Mouse (Mus musculus) layer of hippocampus, adult 2 months (tissue): ENCODE data around the gene Sprr2d. TPM values are rescaled to one million over a fixed set of nuclear protein-coding genes. Genes with fewer than 3 reads are reported as not detected.

ENCODE experiments used
- DNase-seq, 2 experiments: peaks; one replicate each; pipeline ENCODE4 v3.0.0; 2022; ENCODE audit warnings: low spot score in 2 of 2
- H3K27ac ChIP-seq: fragments of 200-600 bp; 2 replicates; pipeline ENCODE4 v1.8.1; 2022
- H3K4me3 ChIP-seq: fragments of 200-600 bp; 2 replicates; pipeline ENCODE4 v1.8.1; 2022; ENCODE audit warnings: mild to moderate bottlenecking
- CTCF ChIP-seq: fragments of 200-600 bp; conservative IDR thresholded peaks from 2 replicates; pipeline ENCODE4 v1.8.1; 2022; ENCODE audit warnings: antibody characterized with exemption, mild to moderate bottlenecking, moderate library complexity
- long read RNA-seq, 2 experiments: library from polyadenylated mRNA; stranded (forward); transcript quantifications; one replicate each; pipeline ENCODE4 v2.0.0; 2021; ENCODE audit warnings: borderline mapping rate in 2 of 2
- total RNA-seq, 2 experiments: library from RNA; stranded (reverse); gene quantifications; 2 replicates each; pipeline ENCODE4 v1.2.3; 2021

Gene Sprr2d
- total RNA-seq, result not detected
- long read RNA-seq, experiment 1, result 0 reads
- long read RNA-seq, experiment 2, result 0 reads

- H3K4me3 ChIP-seq, result no peak within 1 kb of the TSS
- no peak for TF ChIP-seq CTCF
- no peak for DNase-seq
- H3K27ac ChIP-seq, result no peak within 1 kb of the TSS
These were observed at the start of gene Sprr2d for GRCm38 (mm10) chr3:92338840-92339239. Sprr2d (plus strand) TSS chr3:92339140.

- no peak overlapping the region for H3K4me3 ChIP-seq
- H3K27ac ChIP-seq, result no peak overlapping the region
- DNase-seq, result no peak
- TF ChIP-seq CTCF, result no peak
These were observed 31.5 kb upstream of the Sprr2d start for GRCm38 (mm10) chr3:92307406-92307805.

DNA sequence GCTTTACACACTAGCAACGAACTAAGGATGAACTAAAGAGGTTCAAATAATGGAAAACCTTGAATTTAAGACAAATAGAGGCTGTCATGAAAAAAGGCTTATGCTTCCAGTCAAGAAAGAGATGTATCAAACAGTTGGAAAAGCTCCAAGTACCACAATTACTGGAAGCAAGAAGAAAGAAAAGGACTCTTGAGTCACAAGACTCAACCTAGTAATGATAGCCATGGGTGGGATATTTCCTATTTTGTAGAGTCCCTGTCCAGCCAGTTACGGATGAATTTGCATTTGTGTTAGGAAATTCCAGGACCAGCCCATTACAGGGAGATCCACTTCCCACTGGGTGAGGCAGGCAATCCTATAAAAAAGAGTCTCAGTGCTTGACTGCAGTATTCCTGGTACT, 22.6 kb upstream of the Sprr2d start, which contains the start of gene Sprr2b:
Gene Sprr2b (plus strand): TSS at position 301 of the 400 bp plus-strand sequence.
- H3K27ac ChIP-seq, result no peak within 1 kb of the TSS
- no peak for TF ChIP-seq CTCF
- DNase-seq, result no peak

DNA sequence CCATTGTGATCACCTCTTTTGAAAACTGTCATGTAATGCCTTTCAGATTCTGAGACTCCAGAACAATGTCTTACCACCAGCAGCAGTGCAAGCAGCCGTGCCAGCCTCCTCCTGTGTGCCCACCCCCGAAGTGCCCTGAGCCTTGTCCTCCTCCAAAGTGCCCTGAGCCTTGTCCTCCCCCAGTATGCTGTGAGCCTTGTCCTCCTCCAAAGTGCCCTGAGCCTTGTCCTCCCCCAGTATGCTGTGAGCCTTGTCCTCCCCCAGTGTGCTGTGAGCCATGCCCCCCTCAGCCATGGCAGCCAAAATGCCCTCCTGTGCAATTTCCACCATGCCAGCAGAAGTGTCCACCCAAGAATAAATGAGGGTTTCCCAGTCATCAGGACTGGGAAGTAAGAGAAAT, 21.6 kb upstream of the Sprr2d start:
- DNase-seq, result no peak
- TF ChIP-seq CTCF, result no peak
- Histone ChIP-seq H3K27ac (no peak overlapping the region), H3K4me3 (no peak overlapping the region)

More for the DNA sequence above, 22.6 kb upstream of the Sprr2d start, which contains the start of gene Sprr2b:
- no peak within 1 kb of the TSS for H3K4me3 ChIP-seq

GRCm38 (mm10) chr3:92336278-92336677, 2.7 kb upstream of the Sprr2d start:
- TF ChIP-seq CTCF, result no peak
- Histone ChIP-seq H3K27ac (no peak overlapping the region), H3K4me3 (no peak overlapping the region)
- no peak for DNase-seq

DNA sequence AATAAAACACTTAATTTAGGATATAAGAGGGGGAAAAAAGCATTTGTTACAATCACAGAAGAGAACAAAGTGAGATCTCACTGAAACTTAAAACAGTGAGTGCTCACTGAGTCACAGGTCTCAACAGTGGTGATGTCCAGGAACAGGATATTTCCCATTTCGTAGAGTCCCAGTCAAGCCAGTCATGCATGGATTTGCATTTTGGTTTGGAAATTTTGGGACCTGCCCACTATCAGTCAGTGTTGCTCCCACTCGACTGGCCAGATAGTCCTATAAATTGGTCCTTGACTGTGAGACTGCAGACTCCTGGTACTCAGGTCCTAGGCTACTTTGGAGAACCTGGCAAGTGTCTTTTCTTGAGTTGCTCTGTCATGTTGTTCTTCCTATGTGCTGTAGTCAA, 12.9 kb downstream of the Sprr2d start, which contains the start of gene Sprr2e:
Gene Sprr2e (plus strand): TSS at position 301 of the 400 bp plus-strand sequence.
- no peak for DNase-seq
- TF ChIP-seq CTCF, result no peak

GRCm38 (mm10) chr3:92361619-92362018, 22.7 kb downstream of the Sprr2d start:
- H3K27ac ChIP-seq, result no peak overlapping the region
- DNase-seq, result no peak
- TF ChIP-seq CTCF, result no peak
- no peak overlapping the region for H3K4me3 ChIP-seq

More for the DNA sequence above, 12.9 kb downstream of the Sprr2d start, which contains the start of gene Sprr2e:
- no peak within 1 kb of the TSS for H3K4me3 ChIP-seq
- H3K27ac ChIP-seq, result no peak within 1 kb of the TSS

GRCm38 (mm10) chr3:92364887-92365286, 25.9 kb downstream of the Sprr2d start, which contains the start of gene Sprr2f:
Sprr2f (plus strand) TSS chr3:92365187.
- no peak for TF ChIP-seq CTCF
- H3K27ac ChIP-seq, result no peak within 1 kb of the TSS
- no peak within 1 kb of the TSS for H3K4me3 ChIP-seq
- no peak for DNase-seq

GRCm38 (mm10) chr3:92373613-92374012, 34.7 kb downstream of the Sprr2d start:
- no peak for TF ChIP-seq CTCF
- Histone ChIP-seq H3K4me3 (no peak overlapping the region), H3K27ac (no peak overlapping the region)
- no peak for DNase-seq

GRCm38 (mm10) chr3:92385385-92385784, 46.4 kb downstream of the Sprr2d start, which contains the start of gene Sprr2h:
Sprr2h (plus strand) TSS chr3:92385685.
- DNase-seq, result no peak
- no peak for TF ChIP-seq CTCF
- H3K4me3 ChIP-seq, result no peak within 1 kb of the TSS
- H3K27ac ChIP-seq, result no peak within 1 kb of the TSS

Other genes starting within 250 kb of the Sprr2d start
- not detected for gene Prr9, start 215.2 kb upstream of the Sprr2d start, total RNA-seq
- gene Lelp1, start 196.4 kb upstream of the Sprr2d start, total RNA-seq, result not detected
- gene Sprr2a1, start 123.3 kb upstream of the Sprr2d start, total RNA-seq, result not detected
- not detected for gene Sprr2a2, start 123.2 kb upstream of the Sprr2d start, total RNA-seq
- not detected for gene Sprr2a3, start 53.7 kb upstream of the Sprr2d start, total RNA-seq
- gene Sprr2b, start 22.5 kb upstream of the Sprr2d start, total RNA-seq, result not detected
- not detected for gene Sprr2e, start 13.0 kb downstream of the Sprr2d start, total RNA-seq
- gene Sprr2f, start 26.0 kb downstream of the Sprr2d start, total RNA-seq, result not detected
- not detected for gene Sprr2h, start 46.5 kb downstream of the Sprr2d start, total RNA-seq
- gene Sprr2i, start 68.9 kb downstream of the Sprr2d start, total RNA-seq, result not detected
- not detected for gene Sprr2j-ps, start 78.9 kb downstream of the Sprr2d start, total RNA-seq
- 1 to 10 TPM; 1.1 to 4.2 TPM for gene Gm9774, start 90.3 kb downstream of the Sprr2d start, total RNA-seq
- gene Sprr2k, start 93.4 kb downstream of the Sprr2d start, total RNA-seq, result not detected
- not detected for gene Sprr1b, start 99.6 kb downstream of the Sprr2d start, total RNA-seq
- not detected for gene Sprr3, start 119.6 kb downstream of the Sprr2d start, total RNA-seq
- not detected for gene Sprr1a, start 146.8 kb downstream of the Sprr2d start, total RNA-seq
- not detected for gene Sprr4, start 161.4 kb downstream of the Sprr2d start, total RNA-seq
- gene 2310046K23Rik, start 195.4 kb downstream of the Sprr2d start, total RNA-seq, result not detected
- gene Ivl, start 234.6 kb downstream of the Sprr2d start, total RNA-seq, result not detected
- gene Smcp, start 249.9 kb downstream of the Sprr2d start, total RNA-seq, result not detected